Comparison of ENCODE assay signal across 8 mouse cellular contexts in genomic region chr11:22631606-22632313, GRCm38 (mm10).
DNase-seq lines count a peak whose midpoint lies in the region; ATAC-seq and TF ChIP-seq lines count a peak whose summit lies in the region.

No protein-coding gene starts in this region.

- H3K4me1 ChIP-seq in midbrain, embryonic 16.5 days (ENCODE audit: control insufficient read depth, insufficient read depth, low read length): peaks cover 8% of the 10 kb centered on the region

- peak overlapping the region; percentile 33; the same call in 1 of the 2 replicates for H3K27ac ChIP-seq in left cerebral cortex, adult 2 months
- H3K27ac ChIP-seq in midbrain, embryonic 16.5 days (ENCODE audit: low read length): peak overlapping the region; percentile 29; the same call in 1 of the 2 replicates

- no peaks in the 10 kb centered on the region for H3K36me3 ChIP-seq in midbrain, embryonic 16.5 days (ENCODE audit: control insufficient read depth, insufficient read depth, low read length)

- peak overlapping the region; percentile 22; the same call in 1 of the 2 replicates for H3K9ac ChIP-seq in midbrain, embryonic 16.5 days (ENCODE audit: low read depth, low read length)

- H3K27me3 ChIP-seq in midbrain, embryonic 16.5 days (ENCODE audit: control insufficient read depth, insufficient read depth, low read depth, low read length): no peaks in the 10 kb centered on the region

- no peaks in the 10 kb centered on the region for H3K9me3 ChIP-seq in midbrain, embryonic 16.5 days (replicated peaks; ENCODE audit: control insufficient read depth, low read length, poor library complexity, severe bottlenecking)

- ATAC-seq in midbrain, embryonic 16.5 days: peak; percentile 75

- intact Hi-C loops in left cerebral cortex, adult 2 months (cut with DNase I): loop anchor here (1.0 to 5.0 kb wide), 6 partner anchors 196 to 641 kb away; partner anchors contain the start of gene Xpo1
- intact Hi-C loops in left cerebral cortex, postnatal 25 days (cut with DNase I): loop anchor here (2.0 to 5.0 kb wide), 4 partner anchors 226 to 641 kb away; partner anchors contain the start of gene Xpo1

- no peak for DNase-seq in left cerebral cortex, adult 2 months (ENCODE audit: extremely low spot score in 1 of 2, low spot score in 2 of 2)
- no peak for DNase-seq in left cerebral cortex, adult 8-10 months (ENCODE audit: low spot score in 2 of 2)
- DNase-seq in cerebellum, adult 9-10 months: peak; percentile 36
- peak; percentile 38 to 57 for DNase-seq in heart, adult 9 months (ENCODE audit: low spot score in 2 of 2)
- DNase-seq in kidney, postnatal 10 days: peak; percentile 35
- no peak for DNase-seq in right cerebral cortex, postnatal 4 days
- no peak for DNase-seq in left cerebral cortex, postnatal 25 days (ENCODE audit: low spot score in 2 of 2)

- WGBS in midbrain, embryonic 16.5 days: 14% methylated on average over 6 of the region's 6 CpGs

- H3K4me2 ChIP-seq in midbrain, embryonic 16.5 days (ENCODE audit: low read length): peak overlapping the region; percentile 40; the same call in 1 of the 2 replicates

- TF ChIP-seq CTCF in left cerebral cortex, adult 2 months (IDR thresholded peaks at IDR 0.05): peak; percentile 77

- no peak overlapping the region for H3K4me3 ChIP-seq in left cerebral cortex, adult 2 months
- no peak overlapping the region for H3K4me3 ChIP-seq in midbrain, embryonic 16.5 days (ENCODE audit: low read depth, low read length)

Comparison
In these comparisons a context has a peak if more than half of its experiments do, and no peak if none do; other contexts are left out.
1. DNase-seq: peak in cerebellum, adult 9-10 months (single experiment), heart, adult 9 months (2 of 2) and kidney, postnatal 10 days (single experiment); none in left cerebral cortex, adult 2 months (0 of 2), left cerebral cortex, adult 8-10 months (0 of 2), right cerebral cortex, postnatal 4 days (single experiment) and left cerebral cortex, postnatal 25 days (0 of 2).